Mouse (Mus musculus) stomach, embryonic 16.5 days (tissue): ENCODE data around the gene Msi2. TPM values are rescaled to one million over a fixed set of nuclear protein-coding genes. Genes with fewer than 3 reads are reported as not detected.
A peak's percentile ranks its signal among the peaks of the same experiment; 100 is the strongest.

Source experiments
- ATAC-seq: fragments of 200-750 bp; cut with Nextera tagmentation; 2 replicates; pipeline ENCODE4 v1.8.0; 2017; ENCODE audit warnings: moderate number of reproducible peaks, moderate TSS enrichment; ENCODE audit not compliant: insufficient read depth, low FRiP score
- H3K27ac ChIP-seq: fragments of 300-500 bp; sonication (generic); 2 replicates; pipeline ENCODE4 v1.5.1; 2014; ENCODE audit warnings: low read length
- H3K27me3 ChIP-seq: fragments of 300-500 bp; sonication (generic); 2 replicates; pipeline ENCODE4 v1.6.1; 2014; ENCODE audit warnings: low read length, control low read depth, mixed read lengths; ENCODE audit not compliant: control insufficient read depth, insufficient read depth
- H3K36me3 ChIP-seq: fragments of 300-500 bp; sonication (generic); 2 replicates; pipeline ENCODE4 v1.6.1; 2014; ENCODE audit warnings: low read length; ENCODE audit not compliant: control insufficient read depth, insufficient read depth
- H3K4me1 ChIP-seq: fragments of 300-500 bp; sonication (generic); 2 replicates; pipeline ENCODE4 v1.6.1; 2014; ENCODE audit warnings: low read length, control low read depth, mixed read lengths; ENCODE audit not compliant: control insufficient read depth, insufficient read depth
- H3K4me2 ChIP-seq: fragments of 300-500 bp; sonication (generic); 2 replicates; pipeline ENCODE4 v1.6.1; 2014; ENCODE audit warnings: low read depth, low read length, mixed read lengths
- H3K4me3 ChIP-seq: fragments of 300-500 bp; sonication (generic); replicated peaks from 2 replicates; pipeline ENCODE4 v1.5.1; 2014; ENCODE audit warnings: mild to moderate bottlenecking, low read length
- H3K9ac ChIP-seq: fragments of 300-500 bp; sonication (generic); 2 replicates; pipeline ENCODE4 v1.6.1; 2014; ENCODE audit warnings: low read length
- H3K9me3 ChIP-seq: fragments of 300-500 bp; sonication (generic); replicated peaks from 2 replicates; pipeline ENCODE4 v1.6.1; 2016; ENCODE audit warnings: low read length, control low read depth; ENCODE audit not compliant: control insufficient read depth
- WGBS: fragments of 180-500 bp; shearing (Covaris S2); extraction: QIAGEN DNeasy Blood & Tissue Kit; methylation state at CpG from one replicate; pipeline ENCODE4 v1.1.7; 2014; 5-methylcytosine and 5-hydroxymethylcytosine counted together
- polyA plus RNA-seq: library from polyadenylated mRNA; unstranded; fragments of >200 nt; fragmentation: Nextera tagmentation; extraction: Ambion mirVana; gene quantifications from 2 replicates; pipeline ENCODE4 v1.2.1, GENCODE M21; 2015

The Msi2 gene
- polyA plus RNA-seq, 1 experiment from 2014 or later: 11.7 TPM

- WGBS: 86% methylated on average over 6 of the region's 6 CpGs
- Histone ChIP-seq H3K9ac (no peak overlapping the region), H3K4me3 (no peak overlapping the region), H3K4me1 (peaks cover 3% of the 10 kb centered on the region; the same call in 1 of the 2 replicates), H3K27ac (no peak overlapping the region), H3K9me3 (no peaks in the 10 kb centered on the region), H3K27me3 (no peaks in the 10 kb centered on the region), H3K36me3 (no peaks in the 10 kb centered on the region), H3K4me2 (no peak overlapping the region)
- ATAC-seq: no peak
Observed at GRCm38 (mm10) chr11:88502566-88502965, 215.7 kb downstream of the Msi2 start.

GRCm38 (mm10) chr11:88498491-88498890, 219.8 kb downstream of the Msi2 start:
- H3K9ac ChIP-seq: no peak overlapping the region
- ATAC-seq: peak; percentile 56; the same call in 1 of the 2 replicates
- H3K4me1 ChIP-seq: peaks cover 7% of the 10 kb centered on the region; the same call in 1 of the 2 replicates
- no peak overlapping the region for H3K27ac ChIP-seq
- no peak overlapping the region for H3K4me2 ChIP-seq
- WGBS: 60% methylated on average over 7 of the region's 7 CpGs
- H3K27me3 ChIP-seq: no peaks in the 10 kb centered on the region
- no peaks in the 10 kb centered on the region for H3K9me3 ChIP-seq
- no peak overlapping the region for H3K4me3 ChIP-seq
- no peaks in the 10 kb centered on the region for H3K36me3 ChIP-seq

GRCm38 (mm10) chr11:88496460-88496859, 221.9 kb downstream of the Msi2 start:
- 78% methylated on average over 5 of the region's 5 CpGs for WGBS
- Histone ChIP-seq H3K27me3 (no peaks in the 10 kb centered on the region), H3K36me3 (no peaks in the 10 kb centered on the region), H3K4me3 (no peak overlapping the region), H3K4me2 (no peak overlapping the region), H3K9ac (no peak overlapping the region), H3K4me1 (peaks cover 7% of the 10 kb centered on the region; the same call in 1 of the 2 replicates), H3K27ac (no peak overlapping the region), H3K9me3 (no peaks in the 10 kb centered on the region)
- no peak for ATAC-seq

- WGBS: 86% methylated on average over 5 of the region's 5 CpGs
- Histone ChIP-seq H3K9me3 (no peaks in the 10 kb centered on the region), H3K36me3 (no peaks in the 10 kb centered on the region), H3K27ac (no peak overlapping the region), H3K4me2 (no peak overlapping the region), H3K9ac (no peak overlapping the region), H3K4me3 (no peak overlapping the region), H3K27me3 (no peaks in the 10 kb centered on the region), H3K4me1 (peaks cover 7% of the 10 kb centered on the region; the same call in 1 of the 2 replicates)
- no peak for ATAC-seq
Observed at GRCm38 (mm10) chr11:88495759-88496158, 222.6 kb downstream of the Msi2 start.

- 69% methylated on average over 3 of the region's 3 CpGs for WGBS
- H3K36me3 ChIP-seq: no peaks in the 10 kb centered on the region
- ATAC-seq: no peak
Observed at GRCm38 (mm10) chr11:88495018-88495417, 223.3 kb downstream of the Msi2 start.

GRCm38 (mm10) chr11:88493795-88494559, 224.3 kb downstream of the Msi2 start:
- no peaks in the 10 kb centered on the region for H3K9me3 ChIP-seq
- no peak overlapping the region for H3K4me2 ChIP-seq
- ATAC-seq: no peak
- H3K9ac ChIP-seq: no peak overlapping the region
- peaks cover 7% of the 10 kb centered on the region for H3K4me1 ChIP-seq
- H3K27me3 ChIP-seq: no peaks in the 10 kb centered on the region
- no peak overlapping the region for H3K27ac ChIP-seq
- no peak overlapping the region for H3K4me3 ChIP-seq
- H3K36me3 ChIP-seq: no peaks in the 10 kb centered on the region
- WGBS: 83% methylated on average over 18 of the region's 18 CpGs

More at GRCm38 (mm10) chr11:88495018-88495417, 223.3 kb downstream of the Msi2 start:
- no peak overlapping the region for H3K4me2 ChIP-seq
- H3K9ac ChIP-seq: no peak overlapping the region
- H3K9me3 ChIP-seq: no peaks in the 10 kb centered on the region
- H3K27ac ChIP-seq: no peak overlapping the region
- peaks cover 7% of the 10 kb centered on the region for H3K4me1 ChIP-seq
- no peak overlapping the region for H3K4me3 ChIP-seq
- H3K27me3 ChIP-seq: no peaks in the 10 kb centered on the region

GRCm38 (mm10) chr11:88492585-88492984, 225.7 kb downstream of the Msi2 start:
- H3K4me3 ChIP-seq: no peak overlapping the region
- ATAC-seq: no peak
- WGBS: 78% methylated on average over 2 of the region's 2 CpGs
- no peaks in the 10 kb centered on the region for H3K36me3 ChIP-seq
- no peak overlapping the region for H3K27ac ChIP-seq
- H3K9me3 ChIP-seq: no peaks in the 10 kb centered on the region
- peaks cover 4% of the 10 kb centered on the region; the same call in 1 of the 2 replicates for H3K4me1 ChIP-seq
- no peaks in the 10 kb centered on the region for H3K27me3 ChIP-seq
- H3K9ac ChIP-seq: no peak overlapping the region
- H3K4me2 ChIP-seq: no peak overlapping the region

- H3K4me2 ChIP-seq: no peak overlapping the region
- no peaks in the 10 kb centered on the region; the same call in 1 of the 2 replicates for H3K4me1 ChIP-seq
- H3K9ac ChIP-seq: no peak overlapping the region; the same call in 1 of the 2 replicates
- H3K27me3 ChIP-seq: no peaks in the 10 kb centered on the region
- no peak overlapping the region for H3K27ac ChIP-seq
- H3K4me3 ChIP-seq: no peak overlapping the region
- WGBS: 53% methylated on average over 4 of the region's 4 CpGs
- H3K36me3 ChIP-seq: no peaks in the 10 kb centered on the region
- H3K9me3 ChIP-seq: no peaks in the 10 kb centered on the region
- ATAC-seq: no peak
Observed at GRCm38 (mm10) chr11:88489985-88490384, 228.3 kb downstream of the Msi2 start.

GRCm38 (mm10) chr11:88488941-88489724, 229.2 kb downstream of the Msi2 start:
- ATAC-seq: no peak
- H3K27ac ChIP-seq: no peak overlapping the region
- no peak overlapping the region; the same call in 1 of the 2 replicates for H3K9ac ChIP-seq
- 78% methylated on average over 17 of the region's 17 CpGs for WGBS
- H3K4me2 ChIP-seq: no peak overlapping the region
- no peaks in the 10 kb centered on the region for H3K36me3 ChIP-seq
- H3K4me3 ChIP-seq: no peak overlapping the region
- no peaks in the 10 kb centered on the region; the same call in 1 of the 2 replicates for H3K4me1 ChIP-seq
- no peaks in the 10 kb centered on the region for H3K9me3 ChIP-seq
- H3K27me3 ChIP-seq: no peaks in the 10 kb centered on the region
